Comparison of ENCODE assay signal across 15 mouse cellular contexts in the genomic region with DNA sequence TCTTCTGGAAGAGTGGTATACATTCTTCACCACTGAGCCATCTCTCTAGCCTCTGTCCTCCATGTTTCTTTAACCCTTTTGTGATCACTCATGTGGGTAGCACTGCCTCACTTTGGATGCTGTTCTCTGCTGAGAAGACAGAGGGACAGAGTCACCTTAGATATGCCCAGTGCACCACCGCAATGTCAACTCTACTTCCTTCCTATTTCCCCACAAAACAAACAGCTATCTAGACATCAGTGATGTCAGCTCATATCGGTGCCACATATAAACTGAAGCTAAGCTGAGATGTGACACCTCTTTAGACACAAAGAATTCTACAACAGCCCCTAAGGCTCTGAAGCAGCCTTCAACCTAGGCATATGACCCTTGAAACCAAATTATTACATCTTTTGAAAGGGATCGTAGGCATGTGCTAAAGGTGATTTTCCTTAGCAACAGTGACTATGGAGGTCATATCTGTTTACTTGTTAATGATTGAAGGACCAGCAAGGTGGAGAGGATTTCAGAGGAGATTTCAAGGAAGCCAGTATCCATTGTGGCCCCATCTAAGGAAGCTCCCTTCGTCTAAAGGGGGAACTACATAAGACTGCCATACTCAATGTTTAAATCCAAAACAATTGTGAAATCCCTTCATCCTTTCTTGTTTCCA. TPM values are rescaled to one million over a fixed set of nuclear protein-coding genes. Genes with fewer than 3 reads are reported as not detected.
DNase-seq lines count a peak whose midpoint lies in the region; ATAC-seq and TF ChIP-seq lines count a peak whose summit lies in the region.
"Had no signal": no experiment of that assay in that cellular context is flagged by ENCODE, and none has a peak within 500 bp of the region (broad histone marks: within the 10 kb centered on the region; RNA-seq: fewer than 3 reads in every experiment).

No protein-coding gene starts in this region.

- no peak overlapping the region for H3K9ac ChIP-seq in intestine, embryonic 14.5 days (ENCODE audit: low read length)
- no peak overlapping the region for H3K9ac ChIP-seq in midbrain, postnatal 0 days (replicated peaks; ENCODE audit: low read length, poor library complexity, severe bottlenecking)
- H3K9ac ChIP-seq: embryonic facial prominence, embryonic 13.5 days; forebrain, postnatal 0 days; limb, embryonic 13.5 days had no signal

- no peaks in the 10 kb centered on the region for H3K27me3 ChIP-seq in G1E (ENCODE audit: insufficient read depth, low read length)
- no peaks in the 10 kb centered on the region for H3K27me3 ChIP-seq in intestine, embryonic 14.5 days (replicated peaks; ENCODE audit: control insufficient read depth, insufficient read depth, low read length)
- H3K27me3 ChIP-seq in midbrain, postnatal 0 days (ENCODE audit: insufficient read depth, low read length): no peaks in the 10 kb centered on the region
- H3K27me3 ChIP-seq: embryonic facial prominence, embryonic 13.5 days; limb, embryonic 13.5 days had no signal

- TF ChIP-seq CTCF in G1E (IDR thresholded peaks at IDR 0.05; ENCODE audit: low read depth, low read length): no peak
- TF ChIP-seq CTCF in midbrain, postnatal 0 days (IDR thresholded peaks at IDR 0.05): no peak

- H3K4me1 ChIP-seq in G1E (ENCODE audit: insufficient read depth, low read depth, low read length): peaks cover 76% of the 10 kb centered on the region
- no peaks in the 10 kb centered on the region for H3K4me1 ChIP-seq in intestine, embryonic 14.5 days (replicated peaks; ENCODE audit: control insufficient read depth, insufficient read depth, low read length)
- H3K4me1 ChIP-seq in midbrain, postnatal 0 days (ENCODE audit: insufficient read depth, low read length): no peaks in the 10 kb centered on the region
- H3K4me1 ChIP-seq: embryonic facial prominence, embryonic 13.5 days; limb, embryonic 13.5 days had no signal

- H3K4me2 ChIP-seq in intestine, embryonic 14.5 days (ENCODE audit: low read length): no peak overlapping the region
- no peak overlapping the region for H3K4me2 ChIP-seq in midbrain, postnatal 0 days (ENCODE audit: low read depth, low read length, poor library complexity, severe bottlenecking)
- H3K4me2 ChIP-seq: embryonic facial prominence, embryonic 13.5 days; limb, embryonic 13.5 days had no signal

- peak overlapping the region; percentile 49; the same call in 1 of the 2 replicates for H3K4me3 ChIP-seq in G1E (ENCODE audit: low read depth, low read length)
- no peak overlapping the region for H3K4me3 ChIP-seq in intestine, embryonic 14.5 days (ENCODE audit: low read depth, low read length)
- H3K4me3 ChIP-seq in midbrain, postnatal 0 days (ENCODE audit: low read depth, low read length): no peak overlapping the region
- H3K4me3 ChIP-seq: embryonic facial prominence, embryonic 13.5 days; limb, embryonic 13.5 days had no signal

- H3K27ac ChIP-seq in intestine, embryonic 14.5 days (ENCODE audit: low read depth): peak overlapping the region; percentile 64; the same call in 1 of the 2 replicates
- no peak overlapping the region for H3K27ac ChIP-seq in midbrain, postnatal 0 days (ENCODE audit: low read depth, low read length)
- H3K27ac ChIP-seq: embryonic facial prominence, embryonic 13.5 days; limb, embryonic 13.5 days; macrophage had no signal

- ATAC-seq in G1E (ENCODE audit: extremely low read depth, insufficient number of reproducible peaks, low FRiP score, poor library complexity, severe bottlenecking): no peak
- no peak; the same call in 1 of the 2 replicates for ATAC-seq in intestine, embryonic 14.5 days (replicated peaks; ENCODE audit: low FRiP score, low TSS enrichment, low read depth)
- peak; percentile 48; the same call in 1 of the 2 replicates for ATAC-seq in megakaryocyte-erythroid progenitor cell, adult 5-6 weeks (replicated peaks; ENCODE audit: low FRiP score, low TSS enrichment, poor library complexity, severe bottlenecking)
- no peak for ATAC-seq in midbrain, postnatal 0 days (ENCODE audit: low FRiP score)
- ATAC-seq: forebrain, postnatal 0 days had no signal

- no peaks in the 10 kb centered on the region for H3K9me3 ChIP-seq in G1E (replicated peaks)
- H3K9me3 ChIP-seq in intestine, embryonic 14.5 days (ENCODE audit: control insufficient read depth, low read length): no peaks in the 10 kb centered on the region
- no peaks in the 10 kb centered on the region for H3K9me3 ChIP-seq in midbrain, postnatal 0 days (ENCODE audit: low read length)
- H3K9me3 ChIP-seq: embryonic facial prominence, embryonic 13.5 days; limb, embryonic 13.5 days had no signal

- 77% methylated on average over 4 of the region's 4 CpGs for WGBS in intestine, embryonic 14.5 days
- WGBS in midbrain, postnatal 0 days: 87% methylated on average over 4 of the region's 4 CpGs

- DNase-seq in 416B (ENCODE audit: low read depth): peak; percentile 79
- no peak for DNase-seq in G1E (ENCODE audit: low spot score)
- no peak for DNase-seq in intestine, embryonic 14.5 days (ENCODE audit: low spot score)
- DNase-seq in lung, adult 18-20 months: no peak
- DNase-seq in embryo, embryonic 10 days (ENCODE audit: low spot score): no peak
- no peak for DNase-seq in midbrain, postnatal 0 days (ENCODE audit: low spot score)
- DNase-seq: cerebellum, postnatal 10 days; forebrain, postnatal 0 days; kidney, postnatal 10 days; retina, postnatal 1 day; thymus, adult 2 months had no signal

- peaks cover 32% of the 10 kb centered on the region for H3K36me3 ChIP-seq in G1E (replicated peaks)
- no peaks in the 10 kb centered on the region for H3K36me3 ChIP-seq in intestine, embryonic 14.5 days (ENCODE audit: control insufficient read depth, insufficient read depth, low read length)
- H3K36me3 ChIP-seq in midbrain, postnatal 0 days (ENCODE audit: insufficient read depth, low read length): no peaks in the 10 kb centered on the region
- H3K36me3 ChIP-seq: embryonic facial prominence, embryonic 13.5 days; limb, embryonic 13.5 days had no signal

RNA-seq across cellular contexts. Expression of gene Pip5k1b, which starts 26.6 kb away (rescaled TPM):
- total RNA-seq in G1E (2014; fragmentation: Nextera tagmentation) (66.4 and 69.3 TPM in 2 replicates), G1E (2017) (20.4 and 23.6 TPM in 2 replicates)
- 11.1 and 12.7 TPM in 2 replicates for polyA plus RNA-seq in G1E (2012)
- polyA plus RNA-seq in intestine, embryonic 14.5 days (2014; fragmentation: Nextera tagmentation; extraction: Ambion mirVana): 12.4 and 12.6 TPM in 2 replicates
- total RNA-seq in megakaryocyte-erythroid progenitor cell, adult 5-6 weeks (2014; fragmentation: Nextera tagmentation): 20.8 and 25.4 TPM in 2 replicates
- total RNA-seq in megakaryocyte-erythroid progenitor cell, adult 5-6 weeks (2017): 8.4 and 10.6 TPM in 2 replicates
- total RNA-seq in midbrain, postnatal 0 days (2014; rRNA removed): 1.9 and 3.0 TPM in 2 replicates
- polyA plus RNA-seq in midbrain, postnatal 0 days (2015; fragmentation: Nextera tagmentation; extraction: Ambion mirVana): 0.80 and 0.86 TPM in 2 replicates

RNA-seq across cellular contexts. Expression of gene Fam122a, which starts 51.9 kb away (rescaled TPM):
- total RNA-seq in G1E (2014; fragmentation: Nextera tagmentation): 44.8 and 68.7 TPM in 2 replicates
- 5.0 and 5.2 TPM in 2 replicates for total RNA-seq in G1E (2017)
- 14.2 and 18.9 TPM in 2 replicates for polyA plus RNA-seq in G1E (2012)
- 43.6 and 48.9 TPM in 2 replicates for polyA plus RNA-seq in intestine, embryonic 14.5 days (2014; fragmentation: Nextera tagmentation; extraction: Ambion mirVana)
- 38.7 and 54.7 TPM in 2 replicates for total RNA-seq in megakaryocyte-erythroid progenitor cell, adult 5-6 weeks (2014; fragmentation: Nextera tagmentation)
- 5.6 and 7.7 TPM in 2 replicates for total RNA-seq in megakaryocyte-erythroid progenitor cell, adult 5-6 weeks (2017)
- total RNA-seq in midbrain, postnatal 0 days (2014; rRNA removed): 19.7 and 30.4 TPM in 2 replicates
- 55.2 and 61.4 TPM in 2 replicates for polyA plus RNA-seq in midbrain, postnatal 0 days (2015; fragmentation: Nextera tagmentation; extraction: Ambion mirVana)
